Comparison of ENCODE assay signal across 9 mouse cellular contexts in the genomic region with DNA sequence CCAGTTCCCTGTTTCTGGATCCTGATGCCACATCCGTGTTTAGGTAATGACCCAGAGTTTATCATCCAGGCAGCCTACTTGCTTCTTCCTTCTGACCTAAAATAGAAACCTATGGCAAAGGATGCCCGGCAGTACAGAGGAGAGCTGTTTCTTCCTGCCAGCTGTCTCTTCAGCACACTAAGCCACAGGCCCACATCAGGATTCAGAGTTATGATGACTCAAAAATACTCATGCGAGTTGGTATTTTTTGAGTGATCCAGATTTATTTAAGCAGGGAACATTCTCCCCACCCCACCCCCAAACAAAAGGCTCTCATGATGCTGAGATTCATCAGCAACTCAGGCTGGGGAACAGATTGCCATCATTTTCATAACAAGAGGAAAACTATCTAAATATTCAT.
"Had no signal": no experiment of that assay in that cellular context is flagged by ENCODE, and none has a peak within 500 bp of the region (broad histone marks: within the 10 kb centered on the region; RNA-seq: fewer than 3 reads in every experiment).

No protein-coding gene starts in this region.

- DNase-seq: kidney, adult 18-20 months; kidney, adult 9 months; kidney, postnatal 14 days; kidney, postnatal 4 days; layer of hippocampus, postnatal 36 days; liver, embryonic 13.5 days; thymus, adult 2 months; thymus, postnatal 14 days; thymus, postnatal 4 days had no signal
